Mouse (Mus musculus) forebrain, embryonic 10.5 days (tissue): ENCODE results near the gene Kazn. TPM values are rescaled to one million over a fixed set of nuclear protein-coding genes. Genes with fewer than 3 reads are reported as not detected.

Experiments
- DNase-seq: peaks from one replicate; pipeline ENCODE4 v3.0.0-alpha.2; 2017; ENCODE audit warnings: low spot score; ENCODE audit errors: extremely low spot score
- H3K27ac ChIP-seq: fragments of 300-500 bp; sonication (generic); 2 replicates; pipeline ENCODE4 v1.5.1; 2016; ENCODE audit warnings: mild to moderate bottlenecking
- H3K27me3 ChIP-seq: fragments of 300-500 bp; sonication (generic); 2 replicates; pipeline ENCODE4 v1.6.1; 2016; ENCODE audit warnings: mild to moderate bottlenecking; ENCODE audit not compliant: poor library complexity, severe bottlenecking
- H3K36me3 ChIP-seq: fragments of 300-500 bp; sonication (generic); replicated peaks from 2 replicates; pipeline ENCODE4 v1.6.1; 2016; ENCODE audit warnings: mild to moderate bottlenecking, moderate library complexity
- H3K4me1 ChIP-seq: fragments of 300-500 bp; sonication (generic); 2 replicates; pipeline ENCODE4 v1.6.1; 2016
- H3K4me3 ChIP-seq: fragments of 300-500 bp; sonication (generic); 2 replicates; pipeline ENCODE4 v1.5.1; 2016; ENCODE audit warnings: mild to moderate bottlenecking, moderate library complexity
- H3K9me3 ChIP-seq: fragments of 300-500 bp; sonication (generic); 2 replicates; pipeline ENCODE4 v1.6.1; 2016; ENCODE audit warnings: mild to moderate bottlenecking, moderate library complexity
- WGBS: fragments of 180-500 bp; shearing (Covaris S2); methylation state at CpG from one replicate; pipeline ENCODE4 v1.1.7; 2016; 5-methylcytosine and 5-hydroxymethylcytosine counted together
- polyA plus RNA-seq: library from polyadenylated mRNA; unstranded; fragments of >200 nt; fragmentation: Nextera tagmentation; extraction: Ambion mirVana; gene quantifications from 2 replicates; pipeline ENCODE4 v1.2.1, GENCODE M21; 2016

Kazn gene
- polyA plus RNA-seq, 1 experiment from 2014 or later = 11.4 TPM

GRCm38 (mm10) chr4:142084131-142084899 lies 154.9 kb downstream of the Kazn start, which contains the start of gene Tmem51:
Gene Tmem51 (minus strand): TSS chr4:142084304.
- WGBS = under 1% methylated on average over 52 of the region's 52 CpGs
- peaks cover 54% of the 10 kb centered on the region for H3K4me1 ChIP-seq

GRCm38 (mm10) chr4:142083762-142084130 lies 155.5 kb downstream of the Kazn start:
- WGBS = 2% methylated on average over 24 of the region's 29 CpGs
- Histone ChIP-seq H3K4me3 (peak overlapping the region; percentile 82), H3K27ac (peak overlapping the region; percentile 83), H3K9me3 (no peaks in the 10 kb centered on the region), H3K27me3 (peaks cover 80% of the 10 kb centered on the region), H3K36me3 (no peaks in the 10 kb centered on the region), H3K4me1 (peaks cover 53% of the 10 kb centered on the region)
- peak; percentile 71 for DNase-seq

More at GRCm38 (mm10) chr4:142084131-142084899, 154.9 kb downstream of the Kazn start, which contains the start of gene Tmem51:
- Histone ChIP-seq H3K27ac (peak within 1 kb of the TSS; percentile 83), H3K4me3 (peak within 1 kb of the TSS; percentile 82), H3K27me3 (peaks cover 80% of the 10 kb centered on the region), H3K36me3 (no peaks in the 10 kb centered on the region), H3K9me3 (no peaks in the 10 kb centered on the region)
- DNase-seq = peak; percentile 52

- WGBS = 58% methylated on average over 6 of the region's 6 CpGs
Measured at GRCm38 (mm10) chr4:142083193-142083592, 156.0 kb downstream of the Kazn start.

GRCm38 (mm10) chr4:142082703-142083102 lies 156.5 kb downstream of the Kazn start:
- WGBS = 78% methylated on average over 4 of the region's 4 CpGs
- Histone ChIP-seq H3K4me1 (peaks cover 53% of the 10 kb centered on the region), H3K27me3 (peaks cover 84% of the 10 kb centered on the region), H3K9me3 (no peaks in the 10 kb centered on the region), H3K4me3 (no peak overlapping the region), H3K36me3 (no peaks in the 10 kb centered on the region), H3K27ac (no peak overlapping the region)
- DNase-seq = no peak

More at GRCm38 (mm10) chr4:142083193-142083592, 156.0 kb downstream of the Kazn start:
- H3K27me3 ChIP-seq = peaks cover 80% of the 10 kb centered on the region
- H3K36me3 ChIP-seq = no peaks in the 10 kb centered on the region
- peak overlapping the region; percentile 82 for H3K4me3 ChIP-seq
- H3K4me1 ChIP-seq = peaks cover 50% of the 10 kb centered on the region
- no peaks in the 10 kb centered on the region for H3K9me3 ChIP-seq
- H3K27ac ChIP-seq = no peak overlapping the region
- DNase-seq = no peak

GRCm38 (mm10) chr4:142081631-142082283 lies 157.4 kb downstream of the Kazn start:
- Histone ChIP-seq H3K9me3 (no peaks in the 10 kb centered on the region), H3K27ac (0 out of 2 replicates have a peak overlapping the region, but pooled peaks have one; percentile 30), H3K36me3 (no peaks in the 10 kb centered on the region), H3K27me3 (peaks cover 83% of the 10 kb centered on the region), H3K4me1 (peaks cover 59% of the 10 kb centered on the region), H3K4me3 (no peak overlapping the region)
- no peak for DNase-seq
- 77% methylated on average over 13 of the region's 13 CpGs for WGBS

GRCm38 (mm10) chr4:142080901-142081630 lies 158.1 kb downstream of the Kazn start:
- 71% methylated on average over 16 of the region's 18 CpGs for WGBS
- no peaks in the 10 kb centered on the region for H3K9me3 ChIP-seq
- H3K27me3 ChIP-seq = peaks cover 83% of the 10 kb centered on the region
- no peak overlapping the region for H3K4me3 ChIP-seq
- no peak for DNase-seq
- peaks cover 59% of the 10 kb centered on the region for H3K4me1 ChIP-seq
- no peak overlapping the region for H3K27ac ChIP-seq
- H3K36me3 ChIP-seq = no peaks in the 10 kb centered on the region

- Histone ChIP-seq H3K4me1 (peaks cover 59% of the 10 kb centered on the region), H3K36me3 (no peaks in the 10 kb centered on the region), H3K4me3 (no peak overlapping the region), H3K27ac (no peak overlapping the region), H3K27me3 (peaks cover 83% of the 10 kb centered on the region), H3K9me3 (no peaks in the 10 kb centered on the region)
- no peak for DNase-seq
- WGBS = 83% methylated on average over 4 of the region's 4 CpGs
Measured at GRCm38 (mm10) chr4:142080487-142080767, 158.8 kb downstream of the Kazn start.

- 88% methylated on average over 14 of the region's 14 CpGs for WGBS
- Histone ChIP-seq H3K27ac (no peak overlapping the region), H3K27me3 (peaks cover 83% of the 10 kb centered on the region)
Measured at GRCm38 (mm10) chr4:142079629-142080486, 159.3 kb downstream of the Kazn start.

GRCm38 (mm10) chr4:142077572-142078271 lies 161.5 kb downstream of the Kazn start:
- 59% methylated on average over 18 of the region's 18 CpGs for WGBS
- H3K4me3 ChIP-seq = no peak overlapping the region
- H3K27me3 ChIP-seq = peaks cover 80% of the 10 kb centered on the region
- H3K36me3 ChIP-seq = no peaks in the 10 kb centered on the region
- H3K27ac ChIP-seq = no peak overlapping the region
- no peak for DNase-seq
- H3K9me3 ChIP-seq = no peaks in the 10 kb centered on the region
- peaks cover 51% of the 10 kb centered on the region for H3K4me1 ChIP-seq

More at GRCm38 (mm10) chr4:142079629-142080486, 159.3 kb downstream of the Kazn start:
- Histone ChIP-seq H3K36me3 (no peaks in the 10 kb centered on the region), H3K9me3 (no peaks in the 10 kb centered on the region), H3K4me1 (peaks cover 59% of the 10 kb centered on the region), H3K4me3 (no peak overlapping the region)
- DNase-seq = no peak

GRCm38 (mm10) chr4:142076883-142077282 lies 162.3 kb downstream of the Kazn start:
- peaks cover 80% of the 10 kb centered on the region for H3K27me3 ChIP-seq
- DNase-seq = no peak
- H3K9me3 ChIP-seq = no peaks in the 10 kb centered on the region
- H3K36me3 ChIP-seq = no peaks in the 10 kb centered on the region
- H3K27ac ChIP-seq = no peak overlapping the region
- 59% methylated on average over 1 of the region's 1 CpGs for WGBS
- H3K4me3 ChIP-seq = no peak overlapping the region
- H3K4me1 ChIP-seq = peaks cover 54% of the 10 kb centered on the region

- H3K36me3 ChIP-seq = no peaks in the 10 kb centered on the region
- H3K27ac ChIP-seq = no peak overlapping the region
- H3K27me3 ChIP-seq = peaks cover 80% of the 10 kb centered on the region
- 82% methylated on average over 11 of the region's 11 CpGs for WGBS
- no peak for DNase-seq
- H3K9me3 ChIP-seq = no peaks in the 10 kb centered on the region
- no peak overlapping the region for H3K4me3 ChIP-seq
- H3K4me1 ChIP-seq = peaks cover 54% of the 10 kb centered on the region
Measured at GRCm38 (mm10) chr4:142075931-142076330, 163.3 kb downstream of the Kazn start.
